Mouse (Mus musculus) left cerebral cortex, adult 2 months (tissue): ENCODE results near the gene Cmtm4. TPM values are rescaled to one million over a fixed set of nuclear protein-coding genes. Genes with fewer than 3 reads are reported as not detected.

Experiments used
- DNase-seq, 2 experiments: peaks; one replicate each; pipeline ENCODE4 v3.0.0; 2021 to 2022; ENCODE audit warnings: low spot score in 2 of 2, mixed read lengths in 1 of 2; ENCODE audit errors: extremely low spot score in 1 of 2
- H3K27ac ChIP-seq: fragments of 200-600 bp; 2 replicates; pipeline ENCODE4 v1.8.1; 2022
- H3K4me3 ChIP-seq: fragments of 200-600 bp; 2 replicates; pipeline ENCODE4 v1.8.1; 2022
- CTCF ChIP-seq: fragments of 200-600 bp; IDR thresholded peaks from 2 replicates; pipeline ENCODE4 v1.8.1; 2022; ENCODE audit warnings: antibody characterized with exemption, mild to moderate bottlenecking, moderate library complexity
- intact Hi-C: fragments of 180-260 bp; cut with DNase I; formaldehyde crosslinking; loops from one replicate; pipeline ENCODE4 v1.15.1; 2025
- total RNA-seq, 2 experiments: library from RNA; stranded (reverse); gene quantifications; 2 replicates each; pipeline ENCODE4 v1.2.3; 2021

Gene Cmtm4
- total RNA-seq, 2 experiments from 2014 or later: 86.7 to 87.4 TPM

DNA sequence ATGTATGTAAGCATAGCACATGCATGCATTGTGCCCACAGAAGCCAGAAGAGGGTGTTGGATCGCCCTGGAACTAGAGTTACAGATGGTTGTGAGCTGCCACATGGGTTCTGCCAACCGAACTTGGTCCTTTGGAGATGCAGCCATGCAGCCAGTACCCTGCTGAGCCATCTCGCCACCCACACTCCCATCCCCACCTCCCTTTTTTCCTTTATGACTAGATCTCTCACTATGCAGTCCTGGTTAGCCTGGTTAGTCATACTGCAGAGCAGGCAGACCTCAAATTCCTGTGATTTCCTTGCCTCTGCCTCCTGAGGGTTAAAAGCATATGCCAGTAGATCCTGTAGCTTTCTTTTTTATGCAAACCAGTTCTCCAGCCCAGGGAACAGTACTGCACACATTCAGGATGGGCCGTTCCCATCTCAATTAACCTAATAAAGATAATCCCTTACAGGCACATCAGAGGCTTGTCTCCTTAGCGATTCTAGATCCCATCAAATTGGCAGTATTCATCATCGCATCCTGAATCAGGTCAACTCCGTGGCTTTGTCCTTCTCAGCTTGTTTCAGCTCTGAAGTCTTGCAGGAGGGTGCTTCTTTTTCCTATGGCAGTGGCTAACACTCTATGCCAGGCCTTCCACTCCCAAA, 15.1 kb upstream of the Cmtm4 start:
- peak overlapping the region; percentile 86 for H3K27ac ChIP-seq
- peak; percentile 42 to 54 for DNase-seq
- peak; percentile 3; the same call in 1 of the 2 replicates for TF ChIP-seq CTCF
- intact Hi-C loops: loop anchor here (1.0 to 5.0 kb wide), 3 partner anchors 26 to 132 kb away; no protein-coding TSS in a partner anchor
- H3K4me3 ChIP-seq: no peak overlapping the region

DNA sequence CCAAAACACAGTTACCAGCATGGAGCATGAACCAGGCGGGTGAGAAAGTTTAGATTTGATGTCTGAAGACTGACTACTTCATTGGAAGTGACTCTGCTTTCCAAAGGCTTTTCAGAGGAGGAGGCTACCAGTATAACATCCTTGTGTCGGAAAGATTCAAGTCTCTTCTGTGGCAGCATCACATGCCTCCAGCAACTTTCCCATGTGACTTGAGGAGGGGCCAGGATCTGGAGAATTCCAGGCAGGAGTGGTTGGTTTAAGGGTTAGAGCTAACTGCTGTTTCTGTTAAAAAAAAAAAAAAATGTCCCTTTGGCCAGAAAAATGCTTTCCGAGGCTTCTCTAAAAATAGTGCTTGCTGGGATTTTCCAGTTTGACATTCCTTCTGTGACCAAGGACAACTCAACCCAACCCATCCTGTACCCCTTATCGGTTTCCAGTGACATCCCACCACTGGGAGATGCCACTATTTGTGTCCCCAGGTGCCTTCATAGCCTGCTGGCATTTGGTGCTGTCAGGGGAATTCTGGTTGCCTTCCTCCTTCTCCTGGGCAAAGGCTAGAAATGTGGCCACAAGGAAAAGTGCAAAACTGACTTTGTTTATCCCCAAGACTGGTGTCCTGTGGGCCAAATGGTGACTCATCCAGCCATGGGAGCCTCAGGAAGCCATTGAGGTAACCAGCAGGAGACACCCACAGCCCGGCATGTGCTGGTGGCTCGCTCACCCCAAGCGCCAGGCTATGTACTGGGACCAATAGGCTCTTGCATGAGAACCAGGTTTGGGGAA, 12.9 kb upstream of the Cmtm4 start:
- H3K27ac ChIP-seq: peak overlapping the region; percentile 34
- no peak for DNase-seq
- no peak for TF ChIP-seq CTCF
- intact Hi-C loops: no loop called here
- H3K4me3 ChIP-seq: no peak overlapping the region

DNA sequence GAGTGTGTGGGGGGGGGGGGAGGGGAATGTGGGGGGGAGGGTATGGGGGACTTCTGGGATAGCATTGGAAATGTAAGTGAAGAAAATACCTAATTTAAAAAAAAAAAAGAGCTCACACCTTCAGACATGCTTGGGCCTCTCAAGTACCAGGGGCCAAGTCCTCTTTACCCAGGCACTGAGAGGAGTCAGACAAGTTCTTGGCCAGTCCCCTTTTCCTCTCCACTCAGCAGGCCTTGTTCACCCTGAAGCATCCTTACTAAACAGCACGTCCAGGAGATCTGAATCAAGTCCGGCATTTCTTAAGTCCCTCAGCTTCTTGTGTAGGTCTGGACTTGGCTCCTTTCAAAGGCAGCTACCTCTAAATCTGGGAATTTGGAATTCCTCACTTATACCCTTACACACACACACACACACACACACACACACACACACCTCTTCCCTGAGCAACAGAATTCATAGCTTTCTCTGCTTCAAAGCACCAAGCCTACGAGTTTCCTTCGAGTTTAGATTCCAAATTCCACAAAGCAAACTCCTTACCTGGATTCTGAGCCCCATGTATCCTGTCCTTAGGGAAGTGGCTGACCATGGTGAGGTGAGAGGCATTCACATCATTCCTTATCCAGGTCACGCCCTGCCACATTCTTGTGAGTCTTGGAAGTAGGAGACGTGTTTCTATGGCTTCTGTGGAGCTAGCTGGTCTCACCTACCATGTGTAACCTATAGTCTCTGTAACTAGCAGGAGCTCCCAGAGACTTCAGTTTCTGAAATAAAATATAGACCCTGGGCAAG, 10.9 kb upstream of the Cmtm4 start:
- Histone ChIP-seq H3K4me3 (no peak overlapping the region), H3K27ac (no peak overlapping the region)
- no peak for TF ChIP-seq CTCF
- intact Hi-C loops: no loop called here
- DNase-seq: no peak

DNA sequence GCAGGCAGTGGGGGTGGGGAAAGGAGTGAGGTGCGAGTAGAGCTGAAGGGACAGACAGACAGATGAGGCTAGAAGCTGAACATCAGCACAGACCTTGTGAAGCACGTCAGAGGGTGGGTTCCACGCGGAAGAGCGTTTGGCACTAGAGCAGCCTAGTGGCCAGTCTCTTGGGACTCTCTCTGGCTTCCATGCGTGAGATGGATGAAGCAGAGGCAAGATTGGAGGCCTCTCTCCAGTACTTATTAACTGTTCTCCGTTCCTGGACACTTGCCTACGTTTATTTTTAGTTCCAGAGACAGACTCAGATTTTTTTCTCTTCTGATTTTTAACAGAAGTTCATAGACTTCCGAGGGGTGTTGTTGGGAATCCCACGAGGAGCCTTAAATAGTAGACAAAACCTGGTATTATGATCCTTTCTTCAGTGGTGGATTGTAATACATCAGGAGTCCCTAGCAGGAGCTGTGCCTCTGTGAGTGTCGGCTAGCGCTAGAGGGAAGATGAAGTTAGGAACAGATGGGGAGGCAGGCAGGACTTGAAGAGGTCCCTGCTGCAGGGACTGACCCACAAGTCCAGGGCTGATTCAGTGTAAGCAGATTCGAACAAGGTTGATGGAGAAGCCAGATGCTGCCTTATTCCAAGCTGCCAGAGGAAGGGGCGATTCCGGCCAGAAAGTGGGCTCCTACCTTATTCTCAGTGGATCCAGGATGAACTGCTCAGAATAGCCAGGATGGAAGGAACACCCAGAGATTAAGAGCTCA, 10.0 kb upstream of the Cmtm4 start:
- Histone ChIP-seq H3K27ac (no peak overlapping the region), H3K4me3 (no peak overlapping the region)
- no peak for TF ChIP-seq CTCF
- intact Hi-C loops: no loop called here
- DNase-seq: no peak

DNA sequence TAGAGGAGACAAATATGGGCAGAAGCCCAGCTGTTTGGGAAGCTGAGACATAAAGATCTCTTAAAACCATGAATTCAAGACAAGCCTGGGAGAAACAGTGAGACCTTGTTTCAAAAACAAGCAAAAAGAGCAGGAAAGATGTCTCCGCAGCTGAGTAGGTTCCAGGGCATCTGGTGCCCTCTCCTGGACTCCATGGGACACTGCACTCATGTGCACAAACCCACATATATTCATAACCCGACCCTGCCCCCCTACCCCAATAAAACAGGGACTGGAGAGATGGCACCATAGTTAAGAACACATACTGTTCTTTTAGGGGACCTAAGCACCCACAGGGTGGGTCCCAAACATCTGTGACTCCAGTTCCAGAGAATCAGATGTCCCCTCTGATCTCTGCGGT, 8.0 kb upstream of the Cmtm4 start:
- TF ChIP-seq CTCF: peak; percentile 47
- DNase-seq: no peak
- H3K27ac ChIP-seq: no peak overlapping the region
- intact Hi-C loops: no loop called here
- no peak overlapping the region for H3K4me3 ChIP-seq

DNA sequence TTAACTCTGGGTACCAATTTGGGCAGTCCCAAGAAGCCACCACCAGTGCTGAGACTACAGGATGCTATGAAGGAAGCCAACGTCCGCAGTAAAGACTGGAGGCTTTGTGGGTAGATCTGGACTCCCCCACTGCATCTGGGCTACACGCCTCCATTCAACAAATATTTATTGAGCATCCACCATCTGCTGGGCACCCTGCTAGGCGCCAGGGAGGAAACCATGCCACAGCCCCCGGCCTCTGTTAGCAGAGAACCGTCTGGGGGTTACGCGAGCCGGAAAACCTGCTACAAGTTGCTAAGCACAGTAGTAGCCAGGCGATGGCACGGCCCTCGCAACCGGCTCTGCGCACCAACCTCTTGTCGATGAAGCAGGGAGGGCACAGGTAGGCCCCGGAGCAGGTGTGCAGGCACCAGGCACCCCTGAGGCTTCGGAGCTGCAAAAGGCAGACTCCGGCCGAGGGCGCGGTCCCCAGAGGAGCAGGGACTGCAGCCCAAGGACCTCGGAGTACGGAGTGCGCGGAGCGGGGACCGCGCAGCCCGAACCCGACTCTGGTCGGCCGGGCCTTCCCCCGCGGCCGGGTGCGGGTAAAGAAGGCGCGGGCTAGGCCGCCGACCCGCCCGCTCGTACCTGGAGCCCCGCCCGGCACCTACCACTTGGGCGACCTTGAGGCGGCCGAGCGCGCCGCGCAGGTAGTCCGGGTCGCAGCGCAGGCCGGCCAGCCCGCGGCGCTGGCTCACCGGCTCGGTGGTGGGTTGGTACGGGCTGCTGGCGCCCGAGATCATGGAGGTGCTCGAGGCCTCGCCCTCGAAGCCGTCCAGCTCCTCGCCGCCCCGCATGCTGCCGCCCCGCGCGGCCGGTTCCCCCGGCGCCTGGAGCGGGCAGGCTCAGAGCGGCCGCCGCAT, 555 bp downstream of the Cmtm4 start:
- intact Hi-C loops: loop anchor here (2.0 to 5.0 kb wide), 2 partner anchors 42 to 50 kb away; no protein-coding TSS in a partner anchor
- DNase-seq: peak; percentile 44 to 50

DNA sequence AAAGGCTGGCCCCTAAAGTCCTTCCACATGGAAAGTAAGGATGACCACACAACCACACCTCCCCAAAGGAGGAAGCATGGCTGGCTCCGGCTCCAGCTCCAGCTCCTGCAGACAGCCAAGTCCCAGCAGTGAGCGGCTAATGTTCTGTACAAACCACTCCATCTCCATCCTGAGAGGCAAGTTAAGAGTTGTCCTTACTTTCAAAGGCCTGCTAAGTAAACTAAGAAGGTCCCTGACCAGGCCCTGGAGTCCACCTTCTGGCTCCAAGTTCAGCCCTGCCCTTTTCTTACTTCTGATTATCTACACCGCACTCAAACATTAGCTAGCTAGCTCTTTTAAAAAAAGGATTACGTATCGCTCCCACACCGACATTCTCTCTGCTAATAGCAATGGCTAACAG, 1.8 kb downstream of the Cmtm4 start:
- no peak for DNase-seq
- H3K4me3 ChIP-seq: peak overlapping the region; percentile 80
- intact Hi-C loops: loop anchor here (2.0 kb wide), 1 partner anchor 49 kb away; no protein-coding TSS in a partner anchor
- H3K27ac ChIP-seq: no peak overlapping the region
- TF ChIP-seq CTCF: no peak

More for the DNA sequence above, 555 bp downstream of the Cmtm4 start:
- TF ChIP-seq CTCF: no peak; the same call in 1 of the 2 replicates
- Histone ChIP-seq H3K4me3 (peak overlapping the region; percentile 80), H3K27ac (peak overlapping the region; percentile 84)

DNA sequence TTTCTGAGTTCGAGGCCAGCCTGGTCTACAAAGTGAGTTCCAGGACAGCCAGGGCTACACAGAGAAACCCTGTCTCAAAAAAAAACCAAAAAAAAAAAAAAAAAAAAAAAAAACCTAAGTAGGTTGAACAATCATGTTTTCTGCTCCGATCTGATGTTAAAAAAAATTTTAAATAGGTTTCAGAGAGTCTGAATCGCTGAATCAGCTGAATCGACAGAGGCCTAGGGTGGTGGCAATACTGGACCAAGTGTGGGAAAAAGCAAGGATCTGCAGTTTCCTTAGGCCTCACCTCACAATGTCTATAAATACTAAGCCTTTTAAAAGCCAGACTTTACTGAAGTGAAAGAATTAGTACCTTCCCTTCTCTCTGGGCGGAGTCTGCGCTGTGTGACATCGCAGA, 2.5 kb downstream of the Cmtm4 start:
- no peak for DNase-seq
- no peak overlapping the region for H3K27ac ChIP-seq
- intact Hi-C loops: no loop called here
- no peak for TF ChIP-seq CTCF
- no peak overlapping the region; the same call in 1 of the 2 replicates for H3K4me3 ChIP-seq

DNA sequence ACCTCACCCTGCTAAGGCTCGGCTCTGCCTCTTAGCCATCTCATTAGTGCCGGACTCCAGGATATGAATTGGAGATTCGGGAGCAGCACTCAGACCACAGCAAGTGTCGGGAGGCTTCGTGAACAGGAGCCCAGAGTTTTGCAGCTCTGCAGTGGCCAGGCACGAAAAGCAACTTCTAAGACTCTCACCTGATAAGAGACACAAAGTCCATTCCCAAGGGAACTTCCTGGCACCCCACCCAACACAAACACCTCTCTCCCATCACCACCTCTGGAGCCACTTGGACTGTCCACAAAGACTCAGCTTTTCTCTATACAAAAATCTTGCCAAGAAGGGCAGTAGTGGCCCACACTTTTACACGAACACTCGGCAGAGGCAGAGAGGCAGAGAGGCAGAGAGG, 5.4 kb downstream of the Cmtm4 start:
- DNase-seq: no peak
- H3K4me3 ChIP-seq: no peak overlapping the region
- no peak for TF ChIP-seq CTCF
- intact Hi-C loops: no loop called here
- H3K27ac ChIP-seq: no peak overlapping the region

DNA sequence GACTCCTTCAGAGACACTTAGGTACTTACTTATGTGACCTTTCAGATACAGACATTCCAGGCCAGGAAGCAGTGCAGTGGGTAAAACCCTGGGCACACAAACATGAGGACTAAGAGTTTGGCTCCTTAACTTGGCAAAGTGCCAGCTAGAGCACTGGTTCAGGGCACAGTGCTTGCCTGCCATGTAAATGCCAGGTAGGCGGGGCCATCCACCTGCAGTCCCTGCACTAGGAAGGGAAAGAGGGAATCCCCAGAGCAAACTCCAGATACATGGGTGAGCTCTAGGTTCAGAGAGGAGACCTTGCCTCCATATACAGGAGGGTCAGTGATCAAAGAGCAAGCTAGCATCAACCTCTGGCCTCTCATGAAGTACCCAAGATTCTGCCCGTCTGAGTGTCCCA, 7.6 kb downstream of the Cmtm4 start:
- intact Hi-C loops: no loop called here
- DNase-seq: no peak
- Histone ChIP-seq H3K4me3 (no peak overlapping the region), H3K27ac (no peak overlapping the region)
- TF ChIP-seq CTCF: no peak

DNA sequence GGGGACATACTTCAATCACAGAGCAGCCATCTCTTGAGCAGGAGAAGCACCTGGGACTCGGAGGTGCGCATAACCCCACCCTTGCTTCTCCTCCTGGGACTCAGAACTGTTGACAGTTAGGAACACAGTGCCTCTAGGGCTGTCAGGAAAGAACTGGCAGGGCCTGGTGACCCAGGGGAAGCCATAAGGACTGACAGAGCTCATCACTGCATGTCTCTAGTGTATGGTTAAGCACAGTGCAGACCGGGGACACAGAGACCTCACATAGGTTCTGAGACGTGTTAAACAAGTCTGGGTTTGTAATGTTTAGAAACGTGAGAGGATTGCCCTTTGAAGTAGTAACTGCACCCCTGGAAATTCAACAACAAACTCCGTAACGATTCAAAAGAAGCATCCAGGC, 8.1 kb downstream of the Cmtm4 start:
- Histone ChIP-seq H3K27ac (no peak overlapping the region), H3K4me3 (no peak overlapping the region)
- intact Hi-C loops: no loop called here
- no peak for TF ChIP-seq CTCF
- no peak for DNase-seq
